Mouse (Mus musculus): ENCODE results near the gene Dbt. TPM values are rescaled to one million over a fixed set of nuclear protein-coding genes. Genes with fewer than 3 reads are reported as not detected.

Dbt gene
- polyA plus RNA-seq, 1 experiment from 2014 or later, result 15.0 TPM

- DNase-seq, result peak; percentile 47
- Histone ChIP-seq H3K9ac (replicated peaks) (peak within 1 kb of the TSS; percentile 63), H3K27ac (ENCODE audit: low read depth) (peak within 1 kb of the TSS; percentile 71), H3K9me3 (ENCODE audit: low read length) (peaks cover 5% of the 10 kb centered on the region; the same call in 1 of the 2 replicates), H3K36me3 (replicated peaks; ENCODE audit: insufficient read depth, low read length) (no peaks in the 10 kb centered on the region), H3K27me3 (ENCODE audit: insufficient read depth, low read length) (no peaks in the 10 kb centered on the region), H3K4me1 (ENCODE audit: insufficient read depth) (peaks cover 11% of the 10 kb centered on the region), H3K4me2 (ENCODE audit: low read depth, low read length) (peak within 1 kb of the TSS; percentile 65), H3K4me3 (ENCODE audit: low read depth, low read length) (peak within 1 kb of the TSS; percentile 36)
- 27% methylated on average over 7 of the region's 7 CpGs for WGBS (ENCODE audit: insufficient replicate concordance)
- TF ChIP-seq CTCF (IDR thresholded peaks at IDR 0.05; ENCODE audit: low read depth) (no peak), EP300 (IDR thresholded peaks at IDR 0.05; ENCODE audit: low read depth) (peak; percentile 95)
- ATAC-seq, result peak; percentile 99
Observed at GRCm38 (mm10) chr3:116562408-116563094, 49.7 kb downstream of the Dbt start, which contains the start of gene Lrrc39. Gene Lrrc39 (plus strand): TSS chr3:116562973.

GRCm38 (mm10) chr3:116563095-116563492 is 50.2 kb downstream of the Dbt start:
- H3K4me1 ChIP-seq (ENCODE audit: insufficient read depth), result peaks cover 11% of the 10 kb centered on the region
- H3K27me3 ChIP-seq (ENCODE audit: insufficient read depth, low read length), result no peaks in the 10 kb centered on the region
- peaks cover 5% of the 10 kb centered on the region; the same call in 1 of the 2 replicates for H3K9me3 ChIP-seq (ENCODE audit: low read length)
- DNase-seq (no peak), ATAC-seq (peak; percentile 61)
- 14% methylated on average over 7 of the region's 7 CpGs for WGBS (ENCODE audit: insufficient replicate concordance)
- peak overlapping the region; percentile 71 for H3K27ac ChIP-seq (ENCODE audit: low read depth)
- peak overlapping the region; percentile 36 for H3K4me3 ChIP-seq (ENCODE audit: low read depth, low read length)
- peak overlapping the region; percentile 63 for H3K9ac ChIP-seq (replicated peaks)
- TF ChIP-seq EP300 (IDR thresholded peaks at IDR 0.05; ENCODE audit: low read depth) (no peak), CTCF (IDR thresholded peaks at IDR 0.05; ENCODE audit: low read depth) (no peak)
- H3K4me2 ChIP-seq (ENCODE audit: low read depth, low read length), result peak overlapping the region; percentile 65
- H3K36me3 ChIP-seq (replicated peaks; ENCODE audit: insufficient read depth, low read length), result no peaks in the 10 kb centered on the region

GRCm38 (mm10) chr3:116570628-116571027 is 57.8 kb downstream of the Dbt start:
- peaks cover 5% of the 10 kb centered on the region; the same call in 1 of the 2 replicates for H3K9me3 ChIP-seq (ENCODE audit: low read length)
- H3K27ac ChIP-seq (ENCODE audit: low read depth), result no peak overlapping the region
- no peak overlapping the region for H3K4me3 ChIP-seq (ENCODE audit: low read depth, low read length)
- no peaks in the 10 kb centered on the region for H3K36me3 ChIP-seq (replicated peaks; ENCODE audit: insufficient read depth, low read length)
- no peak overlapping the region for H3K4me2 ChIP-seq (ENCODE audit: low read depth, low read length)
- 37% methylated on average over 2 of the region's 2 CpGs for WGBS (ENCODE audit: insufficient replicate concordance)
- H3K27me3 ChIP-seq (ENCODE audit: insufficient read depth, low read length), result no peaks in the 10 kb centered on the region
- ATAC-seq (no peak), DNase-seq (no peak)
- no peaks in the 10 kb centered on the region for H3K4me1 ChIP-seq (ENCODE audit: insufficient read depth)
- no peak overlapping the region for H3K9ac ChIP-seq (replicated peaks)
- no peak for TF ChIP-seq EP300 (IDR thresholded peaks at IDR 0.05; ENCODE audit: low read depth)
- TF ChIP-seq CTCF (IDR thresholded peaks at IDR 0.05; ENCODE audit: low read depth), result no peak

DNA sequence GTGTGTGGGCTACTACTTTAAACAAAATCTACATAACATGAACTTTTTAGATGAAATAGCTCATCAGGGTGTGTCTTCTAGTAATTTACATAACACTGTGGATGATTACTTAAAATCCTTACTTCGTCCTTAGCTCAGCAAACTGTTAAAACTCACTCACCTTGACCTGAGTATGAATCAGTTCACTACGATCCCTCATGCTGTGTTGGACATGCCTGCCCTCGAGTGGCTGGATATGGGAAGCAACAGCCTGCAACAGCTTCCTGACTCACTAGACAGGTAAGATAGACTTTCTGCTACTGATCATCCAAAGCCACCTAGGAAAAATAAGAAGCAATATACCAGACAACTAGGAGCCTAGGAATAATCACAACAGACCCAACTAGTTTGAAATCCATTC is 64.4 kb downstream of the Dbt start:
- Histone ChIP-seq H3K9ac (replicated peaks) (no peak overlapping the region), H3K27me3 (ENCODE audit: insufficient read depth, low read length) (no peaks in the 10 kb centered on the region), H3K4me2 (ENCODE audit: low read depth, low read length) (no peak overlapping the region), H3K27ac (ENCODE audit: low read depth) (no peak overlapping the region), H3K36me3 (replicated peaks; ENCODE audit: insufficient read depth, low read length) (peaks cover 18% of the 10 kb centered on the region), H3K4me3 (ENCODE audit: low read depth, low read length) (no peak overlapping the region), H3K4me1 (ENCODE audit: insufficient read depth) (no peaks in the 10 kb centered on the region), H3K9me3 (ENCODE audit: low read length) (no peaks in the 10 kb centered on the region)
- 42% methylated on average over 3 of the region's 3 CpGs for WGBS (ENCODE audit: insufficient replicate concordance)
- ATAC-seq, result no peak
- no peak for DNase-seq
- TF ChIP-seq CTCF (IDR thresholded peaks at IDR 0.05; ENCODE audit: low read depth) (peak; percentile 66), EP300 (IDR thresholded peaks at IDR 0.05; ENCODE audit: low read depth) (no peak)

DNA sequence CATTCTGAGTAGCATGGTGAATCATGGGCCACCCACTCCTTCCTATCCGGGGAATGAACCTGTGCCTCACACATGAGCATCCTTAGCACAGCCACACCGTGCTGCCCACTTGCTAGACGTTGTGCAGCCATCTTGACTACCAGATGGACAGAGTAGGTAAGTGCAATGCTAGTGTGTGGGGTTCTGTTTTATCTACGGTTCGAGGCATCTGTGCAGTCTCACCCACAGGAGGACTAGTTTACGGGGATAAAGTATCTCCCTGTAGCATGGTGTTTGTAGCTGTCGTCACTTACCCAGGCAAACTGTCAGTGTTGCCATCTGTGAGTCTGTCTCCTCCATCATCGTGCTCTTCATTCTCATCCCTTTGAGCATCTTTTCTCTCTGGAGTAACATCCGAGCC is 69.3 kb downstream of the Dbt start:
- no peaks in the 10 kb centered on the region for H3K4me1 ChIP-seq (ENCODE audit: insufficient read depth)
- no peaks in the 10 kb centered on the region for H3K9me3 ChIP-seq (ENCODE audit: low read length)
- H3K9ac ChIP-seq (replicated peaks), result no peak overlapping the region
- H3K36me3 ChIP-seq (replicated peaks; ENCODE audit: insufficient read depth, low read length), result peaks cover 45% of the 10 kb centered on the region
- H3K27me3 ChIP-seq (ENCODE audit: insufficient read depth, low read length), result no peaks in the 10 kb centered on the region
- ATAC-seq (no peak), DNase-seq (no peak)
- H3K4me2 ChIP-seq (ENCODE audit: low read depth, low read length), result no peak overlapping the region
- no peak overlapping the region for H3K4me3 ChIP-seq (ENCODE audit: low read depth, low read length)
- no peak overlapping the region for H3K27ac ChIP-seq (ENCODE audit: low read depth)
- TF ChIP-seq CTCF (IDR thresholded peaks at IDR 0.05; ENCODE audit: low read depth) (no peak), EP300 (IDR thresholded peaks at IDR 0.05; ENCODE audit: low read depth) (no peak)
- WGBS (ENCODE audit: insufficient replicate concordance), result 93% methylated on average over 9 of the region's 9 CpGs

- no peak for DNase-seq
- Histone ChIP-seq H3K4me3 (ENCODE audit: low read depth, low read length) (peak overlapping the region; percentile 92), H3K36me3 (replicated peaks; ENCODE audit: insufficient read depth, low read length) (peaks cover 16% of the 10 kb centered on the region), H3K27ac (ENCODE audit: low read depth) (peak overlapping the region; percentile 82), H3K9ac (replicated peaks) (peak overlapping the region; percentile 80), H3K4me2 (ENCODE audit: low read depth, low read length) (peak overlapping the region; percentile 79), H3K27me3 (ENCODE audit: insufficient read depth, low read length) (no peaks in the 10 kb centered on the region), H3K9me3 (ENCODE audit: low read length) (no peaks in the 10 kb centered on the region), H3K4me1 (ENCODE audit: insufficient read depth) (peaks cover 12% of the 10 kb centered on the region; the same call in 1 of the 2 replicates)
- TF ChIP-seq CTCF (IDR thresholded peaks at IDR 0.05; ENCODE audit: low read depth) (peak; percentile 37; the same call in 1 of the 2 replicates), EP300 (IDR thresholded peaks at IDR 0.05; ENCODE audit: low read depth) (no peak)
- 2% methylated on average over 21 of the region's 22 CpGs for WGBS (ENCODE audit: insufficient replicate concordance)
- ATAC-seq, result peak; percentile 62
Observed at GRCm38 (mm10) chr3:116594076-116594727, 81.3 kb downstream of the Dbt start.

Data from liver, postnatal 0 days (tissue).